Mouse (Mus musculus): ENCODE measurements around the gene Ect2. TPM values are rescaled to one million over a fixed set of nuclear protein-coding genes. Genes with fewer than 3 reads are reported as not detected.

Gene Ect2
- polyA plus RNA-seq, 1 experiment = 19.8 TPM

DNA sequence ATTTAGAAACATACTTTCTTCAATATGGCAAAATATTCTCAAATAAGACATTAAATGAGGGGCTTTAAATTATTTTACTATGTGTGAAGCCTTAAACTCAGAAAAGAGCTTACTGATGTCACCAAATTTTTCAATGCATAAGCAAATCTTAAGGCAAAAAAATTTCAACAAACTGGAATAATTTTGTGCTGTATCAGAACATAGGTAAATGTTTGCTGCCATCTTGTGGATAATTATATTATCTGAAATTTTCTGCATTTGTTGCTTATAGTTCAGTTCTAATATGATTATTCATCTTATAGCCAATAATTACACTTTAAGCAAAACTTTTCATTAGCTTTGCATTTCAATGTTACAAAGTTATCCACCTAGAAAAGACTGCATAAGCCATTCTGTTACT, 42.8 kb downstream of the Ect2 start:
- H3ac ChIP-seq (ENCODE audit: control insufficient read depth, insufficient read length, low read depth) = no peak overlapping the region
- H3K79me2 ChIP-seq (ENCODE audit: control insufficient read depth, insufficient read depth) = peaks cover 5% of the 10 kb centered on the region
- peaks cover 3% of the 10 kb centered on the region for H3K79me3 ChIP-seq (ENCODE audit: low read depth)
- TF ChIP-seq MYOD1 (IDR thresholded peaks at IDR 0.05; ENCODE audit: control insufficient read depth, insufficient read length, low read depth) (no peak), CTCF (IDR thresholded peaks at IDR 0.05; ENCODE audit: control insufficient read depth, insufficient read depth, insufficient read length) (no peak), MYOG (IDR thresholded peaks at IDR 0.05; ENCODE audit: control insufficient read depth, extremely low read depth, insufficient read length) (no peak), FOSL1 (IDR thresholded peaks at IDR 0.05; ENCODE audit: insufficient read depth, low read length, poor library complexity, severe bottlenecking) (no peak), MAX (IDR thresholded peaks at IDR 0.05) (no peak), CEBPB (IDR thresholded peaks at IDR 0.05; ENCODE audit: low read depth) (no peak), USF1 (IDR thresholded peaks at IDR 0.05; ENCODE audit: low read depth) (no peak)
- H3K4me3 ChIP-seq (ENCODE audit: insufficient read depth, poor library complexity, severe bottlenecking) = no peak overlapping the region
- H3K36me3 ChIP-seq (ENCODE audit: control insufficient read depth, insufficient read depth) = peaks cover 71% of the 10 kb centered on the region
- no peaks in the 10 kb centered on the region for H3K27me3 ChIP-seq (ENCODE audit: control insufficient read depth, insufficient read depth, insufficient read length)

DNA sequence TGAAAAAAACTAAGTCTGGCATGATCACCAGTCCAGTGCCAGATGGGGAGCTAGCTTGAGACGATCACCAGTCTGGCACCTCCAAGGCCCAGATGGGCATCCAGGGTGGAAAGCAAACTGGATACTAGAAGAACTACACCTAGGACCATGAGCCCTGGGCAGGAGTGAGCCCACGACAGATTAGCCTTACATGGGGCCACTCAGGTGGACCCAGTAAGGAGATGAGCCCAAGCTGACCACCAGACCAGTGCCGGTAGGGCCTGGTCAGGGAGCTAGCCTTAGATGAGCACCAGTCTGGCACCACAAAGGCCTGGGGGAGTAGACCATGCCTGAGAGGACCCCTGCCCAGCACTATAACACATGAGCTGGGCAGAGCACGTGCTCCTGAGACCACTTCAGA, 44.6 kb downstream of the Ect2 start:
- Histone ChIP-seq H3K79me3 (ENCODE audit: low read depth) (peaks cover 3% of the 10 kb centered on the region), H3K27me3 (ENCODE audit: control insufficient read depth, insufficient read depth, insufficient read length) (no peaks in the 10 kb centered on the region), H3K36me3 (ENCODE audit: control insufficient read depth, insufficient read depth) (peaks cover 78% of the 10 kb centered on the region), H3K4me3 (ENCODE audit: insufficient read depth, poor library complexity, severe bottlenecking) (no peak overlapping the region), H3ac (ENCODE audit: control insufficient read depth, insufficient read length, low read depth) (no peak overlapping the region), H3K79me2 (ENCODE audit: control insufficient read depth, insufficient read depth) (peaks cover 5% of the 10 kb centered on the region)
- TF ChIP-seq FOSL1 (IDR thresholded peaks at IDR 0.05; ENCODE audit: insufficient read depth, low read length, poor library complexity, severe bottlenecking) (no peak), MYOD1 (IDR thresholded peaks at IDR 0.05; ENCODE audit: control insufficient read depth, insufficient read length, low read depth) (no peak), CEBPB (IDR thresholded peaks at IDR 0.05; ENCODE audit: low read depth) (no peak), MYOG (IDR thresholded peaks at IDR 0.05; ENCODE audit: control insufficient read depth, extremely low read depth, insufficient read length) (no peak), CTCF (IDR thresholded peaks at IDR 0.05; ENCODE audit: control insufficient read depth, insufficient read depth, insufficient read length) (no peak), USF1 (IDR thresholded peaks at IDR 0.05; ENCODE audit: low read depth) (no peak), MAX (IDR thresholded peaks at IDR 0.05) (no peak)

DNA sequence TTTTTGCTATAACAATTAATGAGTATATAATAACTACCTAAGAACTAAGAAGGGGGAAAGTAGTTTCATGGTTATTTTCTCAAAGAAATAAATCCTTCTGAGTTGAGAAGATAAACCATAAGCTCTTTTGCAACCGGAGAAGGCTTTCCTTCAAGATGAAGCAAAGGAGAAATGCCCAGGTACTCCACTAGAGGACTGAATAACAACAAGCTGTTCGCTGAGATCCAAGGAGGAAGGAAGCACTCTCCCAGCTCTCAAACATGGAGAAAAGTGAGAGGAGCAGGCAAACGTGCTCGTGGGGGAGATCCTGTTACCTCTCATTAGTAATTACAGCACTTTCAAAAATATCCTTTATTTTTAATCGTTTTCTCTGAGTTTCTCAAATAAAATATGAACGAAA, 46.5 kb downstream of the Ect2 start:
- H3K4me3 ChIP-seq (ENCODE audit: insufficient read depth, poor library complexity, severe bottlenecking) = no peak overlapping the region
- no peak overlapping the region for H3ac ChIP-seq (ENCODE audit: control insufficient read depth, insufficient read length, low read depth)
- peaks cover 3% of the 10 kb centered on the region for H3K79me3 ChIP-seq (ENCODE audit: low read depth)
- peaks cover 5% of the 10 kb centered on the region for H3K79me2 ChIP-seq (ENCODE audit: control insufficient read depth, insufficient read depth)
- peaks cover 88% of the 10 kb centered on the region for H3K36me3 ChIP-seq (ENCODE audit: control insufficient read depth, insufficient read depth)
- H3K27me3 ChIP-seq (ENCODE audit: control insufficient read depth, insufficient read depth, insufficient read length) = no peaks in the 10 kb centered on the region
- TF ChIP-seq MYOG (IDR thresholded peaks at IDR 0.05; ENCODE audit: control insufficient read depth, extremely low read depth, insufficient read length) (no peak), CEBPB (IDR thresholded peaks at IDR 0.05; ENCODE audit: low read depth) (no peak), MYOD1 (IDR thresholded peaks at IDR 0.05; ENCODE audit: control insufficient read depth, insufficient read length, low read depth) (no peak), USF1 (IDR thresholded peaks at IDR 0.05; ENCODE audit: low read depth) (no peak), MAX (IDR thresholded peaks at IDR 0.05) (no peak), CTCF (IDR thresholded peaks at IDR 0.05; ENCODE audit: control insufficient read depth, insufficient read depth, insufficient read length) (no peak), FOSL1 (IDR thresholded peaks at IDR 0.05; ENCODE audit: insufficient read depth, low read length, poor library complexity, severe bottlenecking) (no peak)

DNA sequence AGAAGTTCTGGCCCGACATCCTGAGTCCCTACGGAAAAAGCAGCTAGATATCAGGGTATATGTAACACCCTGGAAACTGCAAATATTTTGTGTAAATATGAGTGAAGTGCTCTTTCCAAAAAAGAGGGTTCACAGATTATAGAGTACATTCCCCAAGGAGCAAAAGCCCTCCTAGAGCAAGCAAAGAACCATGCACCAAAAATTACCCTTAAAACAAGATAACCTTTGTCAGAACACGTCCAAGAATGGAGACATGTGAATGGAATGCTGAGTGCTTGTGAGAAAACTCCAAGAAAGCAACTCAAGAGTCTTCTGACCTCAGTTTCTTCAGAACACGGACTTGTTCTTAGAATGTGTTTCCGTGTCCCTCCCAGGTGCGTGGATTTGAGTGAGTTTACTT, 50.7 kb downstream of the Ect2 start:
- H3K27me3 ChIP-seq (ENCODE audit: control insufficient read depth, insufficient read depth, insufficient read length) = no peaks in the 10 kb centered on the region
- no peak overlapping the region for H3K4me3 ChIP-seq (ENCODE audit: insufficient read depth, poor library complexity, severe bottlenecking)
- TF ChIP-seq USF1 (IDR thresholded peaks at IDR 0.05; ENCODE audit: low read depth) (no peak), MAX (IDR thresholded peaks at IDR 0.05) (no peak), FOSL1 (IDR thresholded peaks at IDR 0.05; ENCODE audit: insufficient read depth, low read length, poor library complexity, severe bottlenecking) (no peak)
- H3ac ChIP-seq (ENCODE audit: control insufficient read depth, insufficient read length, low read depth) = no peak overlapping the region
- no peaks in the 10 kb centered on the region for H3K79me3 ChIP-seq (ENCODE audit: low read depth)
- peaks cover 96% of the 10 kb centered on the region for H3K36me3 ChIP-seq (ENCODE audit: control insufficient read depth, insufficient read depth)
- H3K79me2 ChIP-seq (ENCODE audit: control insufficient read depth, insufficient read depth) = peaks cover 5% of the 10 kb centered on the region

DNA sequence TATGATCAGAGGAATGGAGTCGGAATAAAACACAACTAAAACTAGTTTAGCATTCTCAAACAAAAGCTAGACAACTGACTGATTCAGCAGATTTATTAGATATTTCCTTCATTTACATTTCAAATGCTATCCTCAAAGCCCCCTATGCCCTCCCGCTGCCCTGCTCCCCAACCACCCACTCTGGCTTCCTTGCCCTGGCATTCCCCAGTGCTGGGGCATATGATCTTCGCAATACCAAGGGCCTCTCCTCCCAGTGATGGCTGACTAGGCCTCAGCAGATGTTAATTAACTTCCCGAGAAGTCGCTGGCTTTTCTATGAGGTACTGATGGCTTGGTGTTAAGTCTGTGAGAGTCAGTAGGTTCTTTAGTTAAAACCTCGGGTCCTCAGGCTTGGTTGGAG, 55.0 kb downstream of the Ect2 start:
- H3K27me3 ChIP-seq (ENCODE audit: control insufficient read depth, insufficient read depth, insufficient read length) = no peaks in the 10 kb centered on the region
- no peak overlapping the region for H3K4me3 ChIP-seq (ENCODE audit: insufficient read depth, poor library complexity, severe bottlenecking)
- H3K36me3 ChIP-seq (ENCODE audit: control insufficient read depth, insufficient read depth) = peaks cover 74% of the 10 kb centered on the region
- H3K79me2 ChIP-seq (ENCODE audit: control insufficient read depth, insufficient read depth) = no peaks in the 10 kb centered on the region
- no peaks in the 10 kb centered on the region for H3K79me3 ChIP-seq (ENCODE audit: low read depth)
- H3ac ChIP-seq (ENCODE audit: control insufficient read depth, insufficient read length, low read depth) = no peak overlapping the region
- TF ChIP-seq MAX (IDR thresholded peaks at IDR 0.05) = no peak
- TF ChIP-seq MYOD1 (IDR thresholded peaks at IDR 0.05; ENCODE audit: control insufficient read depth, insufficient read length, low read depth) = no peak

DNA sequence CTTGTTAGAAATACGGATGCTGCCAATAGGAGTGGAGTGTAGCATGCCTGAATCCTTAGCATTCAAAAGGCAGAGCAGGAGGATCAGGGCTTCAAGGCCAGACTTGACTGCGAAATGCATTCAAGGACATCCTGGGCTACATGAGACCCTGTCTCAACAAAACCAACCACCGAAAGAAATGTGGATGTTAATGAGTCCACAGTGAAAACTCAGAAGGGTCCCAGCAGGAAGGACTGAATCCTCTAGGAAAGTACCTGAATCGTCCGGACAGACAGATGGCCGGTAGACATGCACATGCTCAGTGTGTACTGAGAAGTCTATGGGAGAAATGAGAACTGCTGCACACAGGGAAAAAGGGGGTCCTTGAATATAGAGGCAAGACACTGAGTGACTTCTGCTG, 67.5 kb downstream of the Ect2 start:
- H3K36me3 ChIP-seq (ENCODE audit: control insufficient read depth, insufficient read depth) = peaks cover 56% of the 10 kb centered on the region
- H3K79me3 ChIP-seq (ENCODE audit: low read depth) = no peaks in the 10 kb centered on the region
- H3K4me3 ChIP-seq (ENCODE audit: insufficient read depth, poor library complexity, severe bottlenecking) = no peak overlapping the region
- no peak overlapping the region for H3ac ChIP-seq (ENCODE audit: control insufficient read depth, insufficient read length, low read depth)
- H3K79me2 ChIP-seq (ENCODE audit: control insufficient read depth, insufficient read depth) = no peaks in the 10 kb centered on the region
- TF ChIP-seq MYOG (IDR thresholded peaks at IDR 0.05; ENCODE audit: control insufficient read depth, extremely low read depth, insufficient read length) (no peak), FOSL1 (IDR thresholded peaks at IDR 0.05; ENCODE audit: insufficient read depth, low read length, poor library complexity, severe bottlenecking) (no peak)
- H3K27me3 ChIP-seq (ENCODE audit: control insufficient read depth, insufficient read depth, insufficient read length) = no peaks in the 10 kb centered on the region

Data from C2C12 (cell line).